Mouse (Mus musculus): ENCODE results near the gene Anapc13. TPM values are rescaled to one million over a fixed set of nuclear protein-coding genes. Genes with fewer than 3 reads are reported as not detected.

The Anapc13 gene
- polyA plus RNA-seq, 1 experiment from 2014 or later = 89.4 TPM

GRCm38 (mm10) chr9:102625401-102625982, 604 bp upstream of the Anapc13 start:
- Histone ChIP-seq H3K9me3 (replicated peaks; ENCODE audit: control insufficient read depth, low read length) (no peaks in the 10 kb centered on the region), H3K36me3 (ENCODE audit: control insufficient read depth, insufficient read depth) (no peaks in the 10 kb centered on the region), H3K27me3 (ENCODE audit: control insufficient read depth, insufficient read depth, low read depth, low read length) (no peaks in the 10 kb centered on the region), H3K9ac (ENCODE audit: low read depth, low read length) (peak overlapping the region; percentile 98), H3K4me1 (ENCODE audit: control insufficient read depth, low read depth, low read length) (peaks cover 24% of the 10 kb centered on the region), H3K4me2 (ENCODE audit: low read depth, low read length) (peak overlapping the region; percentile 81), H3K27ac (ENCODE audit: low read length) (peak overlapping the region; percentile 90), H3K4me3 (ENCODE audit: low read depth, low read length) (peak overlapping the region; percentile 90)
- peak; percentile 45 for ATAC-seq (ENCODE audit: low read depth)
- WGBS (ENCODE audit: insufficient replicate concordance) = under 1% methylated on average over 27 of the region's 27 CpGs

DNA sequence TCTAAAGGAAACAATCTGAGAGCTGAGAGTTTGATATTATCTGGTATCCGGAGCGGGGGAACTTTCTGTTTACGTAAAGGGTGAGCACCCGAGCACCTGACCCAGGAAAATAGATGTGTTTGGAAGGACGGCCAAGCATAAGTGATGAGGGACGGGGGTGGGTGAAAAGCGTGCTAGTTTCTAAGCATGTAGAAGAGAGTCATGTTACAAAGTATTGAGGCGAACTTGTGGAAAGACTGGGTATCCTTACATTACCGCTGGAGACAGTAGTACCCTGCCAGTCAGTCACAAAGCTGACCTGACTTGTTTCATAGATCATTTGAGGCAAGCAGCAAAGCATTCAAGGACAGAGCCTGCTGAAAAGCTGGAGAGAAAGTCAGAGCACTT, 736 bp downstream of the Anapc13 start:
- WGBS (ENCODE audit: insufficient replicate concordance) = 1% methylated on average over 9 of the region's 9 CpGs
- H3K9ac ChIP-seq (ENCODE audit: low read depth, low read length) = peak overlapping the region; percentile 98
- no peak for ATAC-seq (ENCODE audit: low read depth)

DNA sequence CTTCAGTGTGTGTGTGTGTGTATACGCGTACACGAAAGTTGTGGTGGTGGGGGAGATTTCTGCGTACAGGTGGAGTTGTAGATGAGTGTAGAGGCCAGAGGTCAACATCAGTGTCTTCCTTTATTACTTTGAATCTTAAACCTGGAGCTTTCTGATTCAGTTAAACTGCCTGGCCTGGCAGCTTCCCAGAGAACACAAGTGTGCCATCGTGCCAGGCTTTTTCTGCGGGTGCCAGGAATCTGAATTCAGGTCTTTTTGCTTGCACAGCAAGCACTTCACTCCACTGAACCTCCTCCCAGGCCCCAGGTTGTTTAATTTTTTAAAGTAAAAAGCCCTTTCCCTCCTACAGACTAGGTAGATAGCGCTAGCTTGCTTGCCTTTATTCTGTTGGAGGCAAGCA, 1.3 kb downstream of the Anapc13 start:
- Histone ChIP-seq H3K4me3 (ENCODE audit: low read depth, low read length) (peak overlapping the region; percentile 90), H3K4me2 (ENCODE audit: low read depth, low read length) (peak overlapping the region; percentile 89), H3K36me3 (ENCODE audit: control insufficient read depth, insufficient read depth) (no peaks in the 10 kb centered on the region), H3K27me3 (ENCODE audit: control insufficient read depth, insufficient read depth, low read depth, low read length) (no peaks in the 10 kb centered on the region), H3K4me1 (ENCODE audit: control insufficient read depth, low read depth, low read length) (peaks cover 24% of the 10 kb centered on the region), H3K9me3 (replicated peaks; ENCODE audit: control insufficient read depth, low read length) (no peaks in the 10 kb centered on the region), H3K27ac (ENCODE audit: low read length) (peak overlapping the region; percentile 86; the same call in 1 of the 2 replicates), H3K9ac (ENCODE audit: low read depth, low read length) (peak overlapping the region; percentile 98)
- ATAC-seq (ENCODE audit: low read depth) = no peak
- WGBS (ENCODE audit: insufficient replicate concordance) = 68% methylated on average over 7 of the region's 7 CpGs

More for the DNA sequence above, 736 bp downstream of the Anapc13 start:
- H3K27me3 ChIP-seq (ENCODE audit: control insufficient read depth, insufficient read depth, low read depth, low read length) = no peaks in the 10 kb centered on the region
- H3K4me3 ChIP-seq (ENCODE audit: low read depth, low read length) = peak overlapping the region; percentile 90
- peaks cover 24% of the 10 kb centered on the region for H3K4me1 ChIP-seq (ENCODE audit: control insufficient read depth, low read depth, low read length)
- H3K9me3 ChIP-seq (replicated peaks; ENCODE audit: control insufficient read depth, low read length) = no peaks in the 10 kb centered on the region
- no peaks in the 10 kb centered on the region for H3K36me3 ChIP-seq (ENCODE audit: control insufficient read depth, insufficient read depth)
- peak overlapping the region; percentile 89 for H3K4me2 ChIP-seq (ENCODE audit: low read depth, low read length)
- peak overlapping the region; percentile 86 for H3K27ac ChIP-seq (ENCODE audit: low read length)

DNA sequence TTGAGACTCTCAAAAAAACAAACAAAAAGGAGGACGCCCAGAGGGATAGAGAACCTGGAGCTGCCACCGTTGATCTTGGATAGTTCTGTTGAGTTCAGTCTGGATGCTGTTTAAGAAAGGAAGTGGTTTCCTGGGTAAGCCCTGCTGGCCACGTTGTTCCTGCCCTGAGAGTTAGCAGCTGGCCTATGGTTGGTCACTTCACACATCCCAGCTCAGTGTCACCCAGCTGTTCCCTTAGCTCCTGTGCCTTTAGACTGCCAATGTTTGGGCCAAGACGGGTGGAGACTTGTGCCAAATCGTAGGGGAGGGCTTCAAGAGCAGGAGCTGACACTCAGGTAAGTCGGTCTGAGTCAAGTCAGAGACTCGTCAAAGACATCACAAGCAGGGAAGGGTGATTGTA, 3.0 kb downstream of the Anapc13 start:
- no peak for ATAC-seq (ENCODE audit: low read depth)
- Histone ChIP-seq H3K4me1 (ENCODE audit: control insufficient read depth, low read depth, low read length) (peaks cover 19% of the 10 kb centered on the region), H3K27me3 (ENCODE audit: control insufficient read depth, insufficient read depth, low read depth, low read length) (no peaks in the 10 kb centered on the region), H3K36me3 (ENCODE audit: control insufficient read depth, insufficient read depth) (no peaks in the 10 kb centered on the region), H3K4me2 (ENCODE audit: low read depth, low read length) (no peak overlapping the region), H3K9ac (ENCODE audit: low read depth, low read length) (no peak overlapping the region), H3K9me3 (replicated peaks; ENCODE audit: control insufficient read depth, low read length) (no peaks in the 10 kb centered on the region), H3K27ac (ENCODE audit: low read length) (no peak overlapping the region), H3K4me3 (ENCODE audit: low read depth, low read length) (no peak overlapping the region)
- 43% methylated on average over 7 of the region's 7 CpGs for WGBS (ENCODE audit: insufficient replicate concordance)

DNA sequence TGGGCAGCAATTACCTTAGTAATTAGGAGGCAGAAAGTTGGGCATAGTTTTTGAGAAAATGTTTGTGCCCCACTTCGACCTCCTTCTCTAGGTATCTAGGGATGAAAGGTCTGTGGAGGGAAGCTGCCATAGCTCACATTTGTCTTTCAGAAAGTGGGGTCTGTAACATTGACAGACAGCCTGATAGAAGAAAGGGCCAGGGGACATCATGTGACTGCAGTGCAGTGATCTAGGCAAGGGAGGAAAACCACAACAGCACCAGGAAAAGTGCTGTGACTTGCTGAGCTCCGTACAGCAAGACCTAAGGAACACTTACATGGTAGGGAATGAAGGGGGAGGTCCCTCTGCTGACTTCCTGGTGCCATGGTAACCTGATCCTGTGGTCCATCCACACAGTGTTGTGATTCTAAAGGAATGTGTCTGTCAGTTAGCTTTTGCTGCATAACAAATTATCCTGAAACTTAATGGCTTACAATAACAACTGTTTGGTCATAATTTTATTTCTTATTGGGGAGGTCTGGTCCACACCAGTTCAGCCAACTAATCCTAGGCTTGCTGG, 5.6 kb downstream of the Anapc13 start:
- no peaks in the 10 kb centered on the region for H3K9me3 ChIP-seq (replicated peaks; ENCODE audit: control insufficient read depth, low read length)
- no peak overlapping the region for H3K4me3 ChIP-seq (ENCODE audit: low read depth, low read length)
- no peak for ATAC-seq (ENCODE audit: low read depth)
- H3K36me3 ChIP-seq (ENCODE audit: control insufficient read depth, insufficient read depth) = no peaks in the 10 kb centered on the region
- H3K4me2 ChIP-seq (ENCODE audit: low read depth, low read length) = no peak overlapping the region
- no peak overlapping the region for H3K27ac ChIP-seq (ENCODE audit: low read length)
- WGBS (ENCODE audit: insufficient replicate concordance) = 28% methylated on average over 2 of the region's 2 CpGs
- peaks cover 13% of the 10 kb centered on the region for H3K4me1 ChIP-seq (ENCODE audit: control insufficient read depth, low read depth, low read length)
- H3K9ac ChIP-seq (ENCODE audit: low read depth, low read length) = no peak overlapping the region
- H3K27me3 ChIP-seq (ENCODE audit: control insufficient read depth, insufficient read depth, low read depth, low read length) = no peaks in the 10 kb centered on the region

- H3K4me1 ChIP-seq (ENCODE audit: control insufficient read depth, low read depth, low read length) = peaks cover 10% of the 10 kb centered on the region
- H3K27ac ChIP-seq (ENCODE audit: low read length) = no peak overlapping the region
- no peak overlapping the region for H3K4me3 ChIP-seq (ENCODE audit: low read depth, low read length)
- 83% methylated on average over 4 of the region's 4 CpGs for WGBS (ENCODE audit: insufficient replicate concordance)
- H3K4me2 ChIP-seq (ENCODE audit: low read depth, low read length) = no peak overlapping the region
- H3K9me3 ChIP-seq (replicated peaks; ENCODE audit: control insufficient read depth, low read length) = no peaks in the 10 kb centered on the region
- H3K27me3 ChIP-seq (ENCODE audit: control insufficient read depth, insufficient read depth, low read depth, low read length) = no peaks in the 10 kb centered on the region
- no peak overlapping the region for H3K9ac ChIP-seq (ENCODE audit: low read depth, low read length)
- ATAC-seq (ENCODE audit: low read depth) = 0 out of 2 replicates have a peak, but pooled peaks have one; percentile 20
- no peaks in the 10 kb centered on the region for H3K36me3 ChIP-seq (ENCODE audit: control insufficient read depth, insufficient read depth)
Observed at GRCm38 (mm10) chr9:102632173-102632572, 6.1 kb downstream of the Anapc13 start.

GRCm38 (mm10) chr9:102632923-102633537, 6.9 kb downstream of the Anapc13 start:
- 68% methylated on average over 1 of the region's 1 CpGs for WGBS (ENCODE audit: insufficient replicate concordance)
- H3K4me2 ChIP-seq (ENCODE audit: low read depth, low read length) = no peak overlapping the region

DNA sequence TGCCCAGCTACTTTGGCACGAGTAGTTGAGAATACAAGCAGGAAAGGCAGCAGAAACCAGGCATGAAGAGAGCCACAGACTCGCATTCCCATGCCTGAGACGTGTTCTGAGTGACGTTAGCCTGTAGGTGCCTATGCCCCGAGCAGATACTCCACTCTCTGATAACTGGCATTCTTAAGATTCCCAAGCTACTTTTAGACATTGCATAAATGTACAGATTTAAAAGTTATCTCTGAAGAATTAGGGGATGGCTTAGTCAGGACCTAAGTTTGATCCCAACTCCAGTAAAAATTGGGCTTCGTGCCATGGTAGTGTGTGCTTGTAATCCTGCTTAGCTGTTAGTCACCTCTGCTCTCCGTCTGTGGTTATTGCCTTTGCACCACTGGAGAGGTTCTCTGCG, 8.4 kb downstream of the Anapc13 start:
- Histone ChIP-seq H3K4me2 (ENCODE audit: low read depth, low read length) (no peak overlapping the region), H3K4me3 (ENCODE audit: low read depth, low read length) (no peak overlapping the region), H3K27ac (ENCODE audit: low read length) (no peak overlapping the region), H3K36me3 (ENCODE audit: control insufficient read depth, insufficient read depth) (no peaks in the 10 kb centered on the region), H3K9ac (ENCODE audit: low read depth, low read length) (no peak overlapping the region), H3K4me1 (ENCODE audit: control insufficient read depth, low read depth, low read length) (no peaks in the 10 kb centered on the region), H3K27me3 (ENCODE audit: control insufficient read depth, insufficient read depth, low read depth, low read length) (no peaks in the 10 kb centered on the region), H3K9me3 (replicated peaks; ENCODE audit: control insufficient read depth, low read length) (no peaks in the 10 kb centered on the region)
- 66% methylated on average over 8 of the region's 8 CpGs for WGBS (ENCODE audit: insufficient replicate concordance)
- no peak for ATAC-seq (ENCODE audit: low read depth)

More at GRCm38 (mm10) chr9:102632923-102633537, 6.9 kb downstream of the Anapc13 start:
- Histone ChIP-seq H3K27ac (ENCODE audit: low read length) (no peak overlapping the region), H3K4me3 (ENCODE audit: low read depth, low read length) (no peak overlapping the region), H3K36me3 (ENCODE audit: control insufficient read depth, insufficient read depth) (no peaks in the 10 kb centered on the region), H3K27me3 (ENCODE audit: control insufficient read depth, insufficient read depth, low read depth, low read length) (no peaks in the 10 kb centered on the region), H3K9ac (ENCODE audit: low read depth, low read length) (no peak overlapping the region), H3K4me1 (ENCODE audit: control insufficient read depth, low read depth, low read length) (peaks cover 1% of the 10 kb centered on the region), H3K9me3 (replicated peaks; ENCODE audit: control insufficient read depth, low read length) (no peaks in the 10 kb centered on the region)
- ATAC-seq (ENCODE audit: low read depth) = no peak

DNA sequence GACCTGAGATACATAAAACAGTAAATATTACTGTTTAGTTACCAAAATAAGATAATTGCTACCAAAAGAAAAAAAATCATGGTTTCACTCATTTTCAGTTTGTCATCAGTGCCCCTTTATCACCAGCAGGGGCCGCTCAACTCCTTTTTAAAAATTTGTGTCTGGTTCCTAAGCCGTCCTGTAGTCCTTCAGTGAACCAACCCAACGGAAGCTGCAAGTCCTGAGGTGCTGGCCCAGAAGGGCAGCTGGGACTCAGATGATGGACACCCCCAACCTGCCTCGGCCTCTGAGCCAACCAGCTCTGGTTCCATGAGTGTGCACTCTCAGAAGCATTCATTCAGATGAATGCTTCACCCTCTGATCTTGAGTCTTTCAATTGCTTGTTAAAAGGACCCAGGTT, 10.5 kb downstream of the Anapc13 start:
- Histone ChIP-seq H3K27ac (ENCODE audit: low read length) (no peak overlapping the region), H3K4me3 (ENCODE audit: low read depth, low read length) (no peak overlapping the region), H3K9ac (ENCODE audit: low read depth, low read length) (no peak overlapping the region), H3K27me3 (ENCODE audit: control insufficient read depth, insufficient read depth, low read depth, low read length) (no peaks in the 10 kb centered on the region), H3K36me3 (ENCODE audit: control insufficient read depth, insufficient read depth) (no peaks in the 10 kb centered on the region), H3K4me2 (ENCODE audit: low read depth, low read length) (no peak overlapping the region), H3K9me3 (replicated peaks; ENCODE audit: control insufficient read depth, low read length) (no peaks in the 10 kb centered on the region), H3K4me1 (ENCODE audit: control insufficient read depth, low read depth, low read length) (no peaks in the 10 kb centered on the region)
- no peak for ATAC-seq (ENCODE audit: low read depth)
- 3% methylated on average over 4 of the region's 4 CpGs for WGBS (ENCODE audit: insufficient replicate concordance)
